Mouse (Mus musculus): ENCODE results near the gene Klk8.

DNA sequence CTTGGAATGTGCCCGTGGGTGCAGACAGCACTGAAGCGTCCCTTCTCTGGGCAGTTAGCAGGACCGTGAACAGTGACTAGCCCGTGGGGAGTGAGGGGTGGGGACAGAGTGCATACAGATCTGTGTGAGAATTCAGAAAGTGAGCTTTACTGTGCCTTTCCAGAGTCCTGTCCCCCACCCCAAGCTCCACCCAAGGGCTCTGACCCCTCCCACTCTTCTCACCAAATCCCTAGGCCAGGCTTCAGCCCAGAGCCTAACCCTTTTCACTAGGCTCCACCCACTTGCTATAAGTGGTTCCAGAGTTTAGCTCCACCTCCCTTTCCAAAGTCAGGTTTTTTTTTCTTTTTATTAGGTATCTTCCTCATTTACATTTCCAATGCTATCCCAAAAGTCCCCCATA, 46.4 kb downstream of the Klk8 start:
- TF ChIP-seq CTCF (IDR thresholded peaks at IDR 0.05; ENCODE audit: extremely low read depth, insufficient read depth, low read length) (no peak), POLR2A (IDR thresholded peaks at IDR 0.05; ENCODE audit: extremely low read depth, insufficient read depth, low read length) (no peak)
